Mouse (Mus musculus): ENCODE measurements at regions not wholly inside any gene's neighbourhood (a gene's known extent, or its start where the extent isn't known, plus 50 kb on each side); places are given as distances from the start of the nearest gene placed in this dataset.

DNA sequence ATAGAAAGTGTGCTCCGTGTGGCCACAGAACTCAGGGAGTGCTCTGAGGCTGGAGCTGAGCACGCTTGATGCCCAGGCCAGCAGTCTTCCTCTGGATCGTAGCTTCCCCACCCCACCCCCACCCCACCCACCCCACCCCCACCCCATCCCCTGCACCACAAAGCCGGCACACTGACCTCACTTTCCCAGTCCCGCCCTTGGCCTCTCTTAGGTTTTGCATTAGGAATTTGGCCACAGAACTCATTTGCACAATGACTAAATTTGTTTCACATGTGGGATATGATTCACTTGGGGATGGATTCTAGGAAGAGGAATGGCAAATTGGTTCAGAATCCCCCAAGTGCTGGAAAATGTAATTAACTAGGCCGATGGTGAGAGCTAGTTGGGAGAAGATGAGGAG lies 94.3 kb downstream of the Tmx1 start:
- TF ChIP-seq CEBPB (IDR thresholded peaks at IDR 0.05; ENCODE audit: low read depth): peak; percentile 44
- TF ChIP-seq USF1 (IDR thresholded peaks at IDR 0.05; ENCODE audit: low read depth): no peak
- no peak for TF ChIP-seq CTCF (IDR thresholded peaks at IDR 0.05; ENCODE audit: control insufficient read depth, insufficient read depth, insufficient read length)
- no peak for TF ChIP-seq FOSL1 (IDR thresholded peaks at IDR 0.05; ENCODE audit: insufficient read depth, low read length, poor library complexity, severe bottlenecking)
- TF ChIP-seq MYOG (IDR thresholded peaks at IDR 0.05; ENCODE audit: control insufficient read depth, extremely low read depth, insufficient read length): no peak
- no peak for TF ChIP-seq MAX (IDR thresholded peaks at IDR 0.05)
- Histone ChIP-seq H3K36me3 (ENCODE audit: control insufficient read depth, insufficient read depth) (no peaks in the 10 kb centered on the region), H3K79me3 (ENCODE audit: low read depth) (no peaks in the 10 kb centered on the region), H3K79me2 (ENCODE audit: control insufficient read depth, insufficient read depth) (no peaks in the 10 kb centered on the region), H3ac (ENCODE audit: control insufficient read depth, insufficient read length, low read depth) (no peak overlapping the region), H3K27me3 (ENCODE audit: control insufficient read depth, insufficient read depth, insufficient read length) (no peaks in the 10 kb centered on the region), H3K4me3 (ENCODE audit: insufficient read depth, poor library complexity, severe bottlenecking) (no peak overlapping the region)

- no peaks in the 10 kb centered on the region for H3K27me3 ChIP-seq (ENCODE audit: control insufficient read depth, insufficient read depth, insufficient read length)
- no peaks in the 10 kb centered on the region for H3K79me2 ChIP-seq (ENCODE audit: control insufficient read depth, insufficient read depth)
- TF ChIP-seq USF1 (IDR thresholded peaks at IDR 0.05; ENCODE audit: low read depth) (no peak), MYOG (IDR thresholded peaks at IDR 0.05; ENCODE audit: control insufficient read depth, extremely low read depth, insufficient read length) (no peak), MYOD1 (IDR thresholded peaks at IDR 0.05; ENCODE audit: control insufficient read depth, insufficient read length, low read depth) (no peak), CEBPB (IDR thresholded peaks at IDR 0.05; ENCODE audit: low read depth) (no peak), FOSL1 (IDR thresholded peaks at IDR 0.05; ENCODE audit: insufficient read depth, low read length, poor library complexity, severe bottlenecking) (no peak), MAX (IDR thresholded peaks at IDR 0.05) (no peak), CTCF (IDR thresholded peaks at IDR 0.05; ENCODE audit: control insufficient read depth, insufficient read depth, insufficient read length) (no peak)
- H3K79me3 ChIP-seq (ENCODE audit: low read depth): no peaks in the 10 kb centered on the region
- H3ac ChIP-seq (ENCODE audit: control insufficient read depth, insufficient read length, low read depth): no peak overlapping the region
- no peaks in the 10 kb centered on the region for H3K36me3 ChIP-seq (ENCODE audit: control insufficient read depth, insufficient read depth)
- H3K4me3 ChIP-seq (ENCODE audit: insufficient read depth, poor library complexity, severe bottlenecking): no peak overlapping the region
Measured at GRCm38 (mm10) chr12:70549296-70549695, 96.4 kb downstream of the Tmx1 start.

DNA sequence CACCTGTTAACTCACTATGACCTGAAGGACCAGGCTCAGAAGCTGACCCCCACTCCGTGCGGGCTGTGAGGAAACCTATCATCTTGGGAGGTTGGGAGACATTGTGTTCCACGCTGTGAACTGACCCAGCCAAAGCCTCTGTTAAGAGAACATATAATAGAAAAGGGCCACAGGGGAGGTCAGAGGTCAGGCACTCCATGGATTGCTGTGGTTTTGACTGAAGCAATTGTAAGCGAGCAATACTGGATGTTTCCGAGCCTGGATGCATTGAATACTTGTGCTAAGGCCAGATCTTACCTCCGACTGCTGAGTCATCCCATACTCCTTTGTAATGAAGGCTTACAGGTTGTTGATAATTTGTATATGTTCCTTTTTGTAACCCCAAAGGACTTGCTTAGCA lies 101.0 kb downstream of the Tmx1 start:
- Histone ChIP-seq H3K27me3 (ENCODE audit: control insufficient read depth, insufficient read depth, insufficient read length) (no peaks in the 10 kb centered on the region), H3K79me2 (ENCODE audit: control insufficient read depth, insufficient read depth) (no peaks in the 10 kb centered on the region), H3K79me3 (ENCODE audit: low read depth) (no peaks in the 10 kb centered on the region), H3K36me3 (ENCODE audit: control insufficient read depth, insufficient read depth) (no peaks in the 10 kb centered on the region), H3ac (ENCODE audit: control insufficient read depth, insufficient read length, low read depth) (no peak overlapping the region), H3K4me3 (ENCODE audit: insufficient read depth, poor library complexity, severe bottlenecking) (no peak overlapping the region)
- peak; percentile 27 for TF ChIP-seq CEBPB (IDR thresholded peaks at IDR 0.05; ENCODE audit: low read depth)
- no peak for TF ChIP-seq MAX (IDR thresholded peaks at IDR 0.05)
- no peak for TF ChIP-seq MYOD1 (IDR thresholded peaks at IDR 0.05; ENCODE audit: control insufficient read depth, insufficient read length, low read depth)
- no peak for TF ChIP-seq USF1 (IDR thresholded peaks at IDR 0.05; ENCODE audit: low read depth)
- TF ChIP-seq FOSL1 (IDR thresholded peaks at IDR 0.05; ENCODE audit: insufficient read depth, low read length, poor library complexity, severe bottlenecking): no peak

DNA sequence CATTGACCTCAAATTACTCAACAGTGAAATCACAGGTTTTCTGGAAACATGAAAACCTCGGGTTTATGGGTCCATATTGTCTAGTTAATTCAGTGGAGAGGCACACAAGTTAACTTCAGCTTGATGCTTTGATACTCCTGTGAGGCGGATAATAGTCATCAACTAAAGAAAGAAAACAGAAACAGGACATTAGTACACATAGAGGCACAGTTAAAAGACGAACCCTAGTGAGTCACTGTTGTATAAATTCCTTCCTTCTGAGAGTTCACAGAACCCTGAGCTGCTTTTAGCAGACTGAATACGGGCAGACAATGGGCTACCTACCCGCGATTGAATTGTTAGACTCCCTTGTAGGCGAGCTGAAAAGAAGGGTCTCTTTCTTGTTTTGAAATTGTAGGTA lies 101.7 kb downstream of the Tmx1 start:
- no peak overlapping the region for H3K4me3 ChIP-seq (ENCODE audit: insufficient read depth, poor library complexity, severe bottlenecking)
- H3K36me3 ChIP-seq (ENCODE audit: control insufficient read depth, insufficient read depth): no peaks in the 10 kb centered on the region
- no peaks in the 10 kb centered on the region for H3K79me3 ChIP-seq (ENCODE audit: low read depth)
- no peaks in the 10 kb centered on the region for H3K79me2 ChIP-seq (ENCODE audit: control insufficient read depth, insufficient read depth)
- no peak overlapping the region for H3ac ChIP-seq (ENCODE audit: control insufficient read depth, insufficient read length, low read depth)
- no peak for TF ChIP-seq MYOD1 (IDR thresholded peaks at IDR 0.05; ENCODE audit: control insufficient read depth, insufficient read length, low read depth)
- TF ChIP-seq FOSL1 (IDR thresholded peaks at IDR 0.05; ENCODE audit: insufficient read depth, low read length, poor library complexity, severe bottlenecking): peak; percentile 37
- H3K27me3 ChIP-seq (ENCODE audit: control insufficient read depth, insufficient read depth, insufficient read length): no peaks in the 10 kb centered on the region

DNA sequence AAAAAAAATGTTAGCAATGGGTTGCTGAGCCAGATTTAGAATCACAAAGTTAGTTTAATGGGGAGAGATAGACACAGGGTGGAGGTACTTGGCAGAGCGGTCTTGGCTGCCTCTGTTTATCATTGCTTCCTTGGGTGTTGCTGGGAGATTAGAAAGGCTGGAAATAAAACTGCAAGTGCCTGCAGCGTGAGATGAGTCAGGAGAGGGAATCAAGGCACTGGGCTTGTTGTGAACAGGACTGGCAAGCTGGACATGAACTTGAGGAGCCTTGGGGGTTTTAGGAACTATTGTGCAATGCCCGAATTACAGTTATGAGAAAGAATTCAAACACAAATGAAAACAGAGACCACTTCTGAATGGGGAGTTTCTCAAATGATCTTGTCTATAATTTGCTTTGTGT lies 102.8 kb downstream of the Tmx1 start:
- no peak overlapping the region for H3ac ChIP-seq (ENCODE audit: control insufficient read depth, insufficient read length, low read depth)
- H3K36me3 ChIP-seq (ENCODE audit: control insufficient read depth, insufficient read depth): no peaks in the 10 kb centered on the region
- H3K79me2 ChIP-seq (ENCODE audit: control insufficient read depth, insufficient read depth): no peaks in the 10 kb centered on the region
- no peak overlapping the region for H3K4me3 ChIP-seq (ENCODE audit: insufficient read depth, poor library complexity, severe bottlenecking)
- H3K79me3 ChIP-seq (ENCODE audit: low read depth): no peaks in the 10 kb centered on the region
- TF ChIP-seq MAX (IDR thresholded peaks at IDR 0.05) (no peak), CEBPB (IDR thresholded peaks at IDR 0.05; ENCODE audit: low read depth) (peak; percentile 89), CTCF (IDR thresholded peaks at IDR 0.05; ENCODE audit: control insufficient read depth, insufficient read depth, insufficient read length) (no peak), MYOD1 (IDR thresholded peaks at IDR 0.05; ENCODE audit: control insufficient read depth, insufficient read length, low read depth) (no peak), USF1 (IDR thresholded peaks at IDR 0.05; ENCODE audit: low read depth) (no peak)
- no peaks in the 10 kb centered on the region for H3K27me3 ChIP-seq (ENCODE audit: control insufficient read depth, insufficient read depth, insufficient read length)

GRCm38 (mm10) chr12:70556820-70557219 lies 103.9 kb downstream of the Tmx1 start:
- Histone ChIP-seq H3K27me3 (ENCODE audit: control insufficient read depth, insufficient read depth, insufficient read length) (no peaks in the 10 kb centered on the region), H3ac (ENCODE audit: control insufficient read depth, insufficient read length, low read depth) (no peak overlapping the region), H3K36me3 (ENCODE audit: control insufficient read depth, insufficient read depth) (no peaks in the 10 kb centered on the region), H3K79me3 (ENCODE audit: low read depth) (no peaks in the 10 kb centered on the region), H3K79me2 (ENCODE audit: control insufficient read depth, insufficient read depth) (no peaks in the 10 kb centered on the region), H3K4me3 (ENCODE audit: insufficient read depth, poor library complexity, severe bottlenecking) (no peak overlapping the region)
- TF ChIP-seq USF1 (IDR thresholded peaks at IDR 0.05; ENCODE audit: low read depth) (no peak), MYOG (IDR thresholded peaks at IDR 0.05; ENCODE audit: control insufficient read depth, extremely low read depth, insufficient read length) (no peak), CTCF (IDR thresholded peaks at IDR 0.05; ENCODE audit: control insufficient read depth, insufficient read depth, insufficient read length) (no peak), CEBPB (IDR thresholded peaks at IDR 0.05; ENCODE audit: low read depth) (no peak), MYOD1 (IDR thresholded peaks at IDR 0.05; ENCODE audit: control insufficient read depth, insufficient read length, low read depth) (no peak), MAX (IDR thresholded peaks at IDR 0.05) (no peak), FOSL1 (IDR thresholded peaks at IDR 0.05; ENCODE audit: insufficient read depth, low read length, poor library complexity, severe bottlenecking) (no peak)

Measured in C2C12 (cell line).